Mouse (Mus musculus): ENCODE data around the gene Gnpnat1.

DNA sequence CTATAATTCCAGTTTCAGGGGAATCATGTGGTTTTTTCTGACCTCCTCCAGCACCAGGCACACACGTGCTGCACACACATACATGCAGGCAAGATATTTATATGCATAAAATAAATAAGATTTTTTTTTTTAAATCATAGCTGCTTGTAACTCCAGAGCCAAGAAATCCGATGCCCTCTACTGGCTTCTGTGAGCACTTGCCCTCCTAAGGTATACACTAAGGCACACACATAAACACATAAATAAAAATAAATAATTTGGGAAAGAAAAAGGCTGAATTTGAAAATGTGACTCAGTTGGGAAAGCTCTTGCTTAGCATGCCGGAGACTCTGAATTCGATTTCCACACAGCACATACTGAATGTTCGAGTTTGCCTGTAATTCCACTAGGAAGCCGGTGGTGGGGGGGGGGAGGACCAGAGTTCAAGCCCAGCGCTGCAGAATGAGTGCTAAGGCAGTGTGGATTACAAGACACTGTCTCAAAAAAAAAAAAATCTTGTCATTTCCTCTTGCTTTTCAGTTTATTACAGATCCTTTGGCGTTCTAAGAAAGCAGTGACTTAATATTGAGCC is 75.6 kb downstream of the Gnpnat1 start:
- TF ChIP-seq CTCF (conservative IDR thresholded peaks at IDR 0.05; ENCODE audit: low read length): peak; percentile 11; the same call in 1 of the 2 replicates
- no peak for TF ChIP-seq NANOG (IDR thresholded peaks at IDR 0.05; ENCODE audit: borderline replicate concordance, low read length)
